Mouse (Mus musculus): Measurements from ENCODE around the gene Zbtb12.

Zbtb12 gene

DNA sequence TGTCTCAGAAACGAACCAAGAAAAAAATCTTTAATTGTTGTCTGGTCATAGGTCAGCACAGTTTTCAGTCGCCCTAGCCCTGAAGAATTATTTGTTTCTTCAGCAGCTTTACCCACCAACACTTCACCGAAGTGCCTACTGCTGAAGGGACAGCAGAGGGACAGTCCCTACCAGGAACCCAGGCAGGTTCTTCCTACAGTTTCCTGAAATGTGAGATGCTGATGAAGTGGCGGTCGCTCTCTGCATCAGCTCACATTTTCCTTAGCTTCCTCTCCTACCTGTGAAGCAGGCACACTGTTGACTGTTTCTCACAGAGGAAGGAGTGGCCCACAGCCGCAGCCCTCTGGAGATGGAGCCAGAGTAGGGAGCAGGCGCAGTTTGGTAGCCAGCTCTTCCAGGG is 13.3 kb upstream of the Zbtb12 start:
- in situ Hi-C loops (cut with MboI; ENCODE audit: low sequenced_read_pairs): no loop called here

DNA sequence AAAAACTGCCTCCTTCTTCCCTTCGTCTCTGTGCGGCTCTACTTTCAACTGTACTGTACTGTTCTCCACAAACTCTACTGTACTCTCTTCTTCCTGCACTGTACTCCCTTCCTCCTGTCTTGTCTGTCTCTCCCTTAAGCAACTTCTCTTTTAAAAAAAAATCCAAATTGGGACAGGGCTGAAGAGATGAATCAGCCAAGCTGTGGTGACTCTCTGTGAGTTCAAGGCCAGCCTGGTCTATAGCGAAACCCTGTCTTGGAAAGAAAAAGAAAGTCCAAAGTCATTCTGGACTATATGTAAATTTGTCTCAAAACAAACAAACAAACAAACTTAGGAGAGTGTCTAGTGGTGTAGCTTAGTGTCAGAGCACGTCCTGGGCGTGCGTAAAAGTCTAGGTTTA is 5.0 kb upstream of the Zbtb12 start:
- in situ Hi-C loops (cut with MboI; ENCODE audit: low sequenced_read_pairs): no loop called here

DNA sequence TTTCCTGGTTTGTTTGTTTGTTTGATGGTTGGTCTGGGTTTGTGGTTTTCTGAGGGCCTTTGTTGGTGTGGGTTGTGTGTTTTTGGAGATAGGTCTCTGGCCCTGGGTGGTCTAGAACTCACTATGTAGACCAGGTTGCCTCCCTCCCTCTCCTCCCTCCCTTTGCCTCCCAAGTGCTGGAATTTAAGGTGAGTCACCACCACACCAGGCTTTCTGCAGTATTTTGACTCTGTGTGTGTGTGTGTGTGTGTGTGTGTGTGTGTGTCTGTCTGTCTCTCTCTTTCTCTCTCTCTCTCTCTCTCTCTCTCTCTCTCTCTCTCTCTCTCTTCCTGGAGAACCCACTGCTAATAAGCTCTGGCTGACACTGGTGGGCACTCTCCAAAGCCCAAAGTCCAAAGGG is 1.9 kb downstream of the Zbtb12 start:
- in situ Hi-C loops (cut with MboI; ENCODE audit: low sequenced_read_pairs): no loop called here

DNA sequence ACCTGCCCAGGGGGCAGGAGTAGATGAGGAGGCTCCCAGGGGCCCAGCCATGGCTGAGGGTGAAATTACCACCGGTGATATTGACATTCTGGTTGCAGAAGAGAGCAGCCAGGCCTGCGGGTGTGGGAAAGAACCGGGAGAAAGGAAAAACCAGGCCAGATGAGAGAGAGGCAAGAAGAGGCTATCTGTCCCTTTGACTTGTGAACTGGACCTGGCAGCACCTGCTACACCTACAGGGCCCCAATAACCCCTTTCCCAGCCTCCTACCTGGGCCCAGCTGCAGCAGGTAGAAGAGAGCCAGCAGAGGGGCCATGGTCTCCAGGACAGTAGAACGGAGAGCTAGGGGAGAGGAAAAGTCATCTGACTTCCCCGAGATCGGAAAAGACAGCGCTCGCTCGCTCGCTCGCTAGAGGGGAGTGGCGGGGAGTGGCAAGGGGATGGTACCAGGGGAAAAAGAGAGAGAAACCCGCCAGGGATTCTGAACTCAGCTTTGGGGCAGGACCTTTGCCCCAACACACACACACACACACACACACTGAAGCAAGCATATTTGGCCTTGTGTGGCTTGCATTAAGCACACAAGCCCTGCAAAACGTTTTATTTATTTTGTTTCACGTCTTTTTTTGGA is 2.5 kb downstream of the Zbtb12 start, which contains the start of gene Gm20547:
Gm20547 (minus strand) TSS at position 360 of the 628 bp plus-strand sequence.
- in situ Hi-C loops (cut with MboI; ENCODE audit: low sequenced_read_pairs): no loop called here

DNA sequence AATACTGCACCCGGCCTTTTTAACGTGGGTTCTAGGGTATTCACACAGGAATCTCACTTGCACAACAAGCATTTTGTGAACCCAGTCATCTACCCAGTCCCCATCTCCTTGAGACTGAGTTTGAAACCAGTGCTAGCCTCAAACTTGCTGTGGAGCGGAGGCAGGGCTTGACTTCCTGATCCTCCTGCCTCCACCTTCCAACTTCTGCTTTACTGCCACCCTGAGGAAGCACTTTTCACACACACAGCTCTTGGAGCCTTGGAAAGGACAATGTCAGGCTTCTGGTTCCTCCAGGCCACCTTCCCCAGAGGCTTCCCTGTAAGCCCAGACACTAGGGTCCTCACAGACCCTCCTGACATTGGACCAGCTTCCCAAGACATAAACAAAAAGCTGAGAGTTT is 4.0 kb downstream of the Zbtb12 start:
- in situ Hi-C loops (cut with MboI; ENCODE audit: low sequenced_read_pairs): no loop called here

DNA sequence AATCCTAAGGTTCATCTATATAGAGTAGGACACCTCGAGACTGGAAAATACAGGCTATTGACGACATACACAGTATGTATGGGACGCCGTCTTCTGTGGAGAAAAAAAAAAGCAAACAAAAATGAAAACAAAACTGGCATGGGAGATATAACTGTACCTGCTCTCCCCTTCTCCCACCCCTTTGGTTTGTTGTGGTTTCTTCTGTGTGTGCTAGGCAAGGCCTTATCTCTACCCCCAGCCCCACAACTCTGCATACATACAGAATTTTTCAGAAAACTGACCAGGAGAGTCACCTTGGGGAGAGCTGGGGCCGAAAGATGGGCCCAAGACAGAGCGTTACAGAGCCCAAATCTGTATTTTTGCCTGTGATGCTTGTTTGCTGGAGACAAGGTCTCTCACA is 5.4 kb downstream of the Zbtb12 start:
- in situ Hi-C loops (cut with MboI; ENCODE audit: low sequenced_read_pairs): no loop called here

DNA sequence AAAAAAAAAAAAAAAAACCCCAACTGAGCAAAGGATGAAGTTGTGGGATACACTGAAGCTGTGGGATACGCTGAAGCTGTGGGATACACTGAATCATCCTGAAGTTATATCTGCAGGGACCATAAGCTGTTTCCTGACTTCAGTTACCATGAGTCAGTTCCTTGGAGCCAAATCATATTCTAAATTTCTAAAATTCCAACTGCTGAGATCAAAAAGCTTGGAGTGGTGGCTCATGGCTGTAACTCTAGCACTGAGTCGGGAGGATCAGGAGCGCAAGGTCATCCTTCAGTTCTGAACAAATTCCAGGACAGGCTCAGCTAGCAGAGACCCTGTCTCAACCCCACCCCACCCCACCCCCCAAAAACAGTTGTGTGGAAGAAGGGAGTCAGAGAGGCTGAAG is 6.3 kb downstream of the Zbtb12 start:
- in situ Hi-C loops (cut with MboI; ENCODE audit: low sequenced_read_pairs): no loop called here

DNA sequence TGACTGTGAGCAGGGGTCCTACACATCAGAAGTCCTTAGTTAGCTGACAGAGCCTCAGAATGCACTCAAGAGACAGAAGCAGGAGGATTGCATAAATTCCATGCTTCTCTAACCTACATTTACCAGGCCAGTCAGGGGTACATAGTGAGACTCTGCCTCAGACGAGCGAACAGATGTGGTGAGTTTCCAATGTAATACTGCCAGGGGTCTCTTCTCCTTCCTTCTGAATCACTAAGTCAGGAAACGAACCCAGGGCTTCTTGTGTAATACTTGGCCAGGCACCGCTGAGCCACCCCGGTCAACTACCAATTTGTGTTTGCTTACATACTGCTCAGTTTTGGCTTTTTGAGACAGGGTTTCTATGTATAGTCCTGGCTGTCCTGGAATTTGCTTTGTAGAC is 8.7 kb downstream of the Zbtb12 start:
- in situ Hi-C loops (cut with MboI; ENCODE audit: low sequenced_read_pairs): no loop called here

DNA sequence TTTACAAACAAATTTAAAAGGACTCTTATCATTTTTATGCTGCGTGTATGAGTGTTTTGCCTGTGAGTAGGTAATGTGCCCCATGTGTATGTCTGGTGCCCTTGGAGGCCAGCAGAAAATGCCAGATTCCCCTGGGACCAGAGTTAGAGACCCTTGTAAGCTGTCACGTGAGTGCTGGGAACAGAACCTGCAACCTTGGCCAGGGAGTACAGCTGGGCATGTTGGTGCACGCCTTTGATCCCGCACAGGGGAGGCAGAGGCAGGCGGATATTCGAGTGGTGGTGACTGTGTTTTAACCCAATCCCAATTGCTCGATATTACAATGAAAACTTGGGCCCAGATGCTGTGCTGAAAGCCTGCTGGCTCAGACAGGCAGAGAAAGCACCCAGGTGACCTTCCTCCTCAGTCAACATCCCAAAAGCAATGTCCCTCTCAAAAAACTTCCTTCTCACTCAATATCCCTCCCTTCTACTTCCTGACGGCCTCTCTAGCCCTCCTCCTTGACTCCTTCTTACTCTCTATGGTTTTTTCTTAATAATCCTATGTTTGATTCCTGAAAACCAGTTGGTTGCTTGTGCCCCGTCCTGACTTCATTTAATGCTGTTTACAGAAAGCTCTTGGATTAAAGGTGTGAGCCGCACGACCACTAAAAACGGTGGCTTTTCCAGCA is 10.9 kb downstream of the Zbtb12 start:
- in situ Hi-C loops (cut with MboI; ENCODE audit: low sequenced_read_pairs): no loop called here

DNA sequence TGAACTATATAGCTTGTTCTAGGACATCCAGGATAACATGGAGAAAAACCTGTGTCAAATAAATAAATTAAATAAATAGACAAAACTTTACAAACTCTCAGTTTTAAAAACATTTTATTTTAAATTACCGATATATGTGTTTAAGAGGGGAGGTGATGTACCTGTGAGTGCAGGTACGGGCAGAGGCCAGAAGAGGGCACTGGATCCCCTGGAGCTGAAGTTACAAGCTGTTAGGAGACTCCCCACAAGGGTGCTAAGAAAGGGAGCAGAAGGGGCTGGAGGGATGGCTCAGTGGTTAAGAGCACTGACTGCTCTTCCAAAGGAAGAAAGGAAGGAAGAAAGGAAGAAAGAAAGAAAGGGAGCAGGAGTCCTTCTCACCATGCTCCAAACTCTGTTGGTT is 12.1 kb downstream of the Zbtb12 start:
- in situ Hi-C loops (cut with MboI; ENCODE audit: low sequenced_read_pairs): no loop called here

DNA sequence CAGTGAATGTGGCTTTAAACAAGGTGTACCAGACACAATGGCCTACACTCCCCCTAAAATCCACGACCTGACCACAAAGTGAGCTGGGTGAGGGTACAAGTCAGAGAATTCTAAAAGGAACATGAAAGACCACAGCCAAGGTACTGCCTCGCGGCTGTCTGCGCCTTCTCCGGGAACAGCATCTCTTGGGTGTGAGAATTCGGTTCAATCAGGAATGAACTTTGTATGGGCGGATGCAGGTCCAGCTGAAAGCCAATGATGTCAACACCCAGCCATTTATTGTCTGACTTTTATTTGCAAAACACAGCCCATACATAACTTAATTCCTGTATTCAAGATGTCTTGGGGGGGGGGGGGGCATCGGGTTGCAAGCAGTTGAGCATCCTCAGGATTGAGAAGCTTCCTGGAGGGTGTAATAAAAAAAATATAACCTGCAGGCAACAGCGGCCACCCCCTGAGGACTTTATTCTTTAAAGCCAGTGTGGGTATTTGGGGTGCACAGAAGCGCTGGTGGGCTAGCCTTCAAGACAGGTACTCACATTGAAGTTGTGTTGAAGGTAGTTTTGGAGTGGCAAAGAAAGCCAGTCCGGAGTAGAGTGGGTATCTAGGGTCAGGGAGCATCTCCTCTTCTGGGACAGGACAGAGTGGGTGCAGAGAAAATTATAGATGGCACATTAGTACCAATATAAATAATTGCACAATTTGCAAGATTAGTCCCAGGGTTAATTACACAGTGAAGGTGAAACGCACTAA is 14.0 kb downstream of the Zbtb12 start:
- in situ Hi-C loops (cut with MboI; ENCODE audit: low sequenced_read_pairs): no loop called here

DNA sequence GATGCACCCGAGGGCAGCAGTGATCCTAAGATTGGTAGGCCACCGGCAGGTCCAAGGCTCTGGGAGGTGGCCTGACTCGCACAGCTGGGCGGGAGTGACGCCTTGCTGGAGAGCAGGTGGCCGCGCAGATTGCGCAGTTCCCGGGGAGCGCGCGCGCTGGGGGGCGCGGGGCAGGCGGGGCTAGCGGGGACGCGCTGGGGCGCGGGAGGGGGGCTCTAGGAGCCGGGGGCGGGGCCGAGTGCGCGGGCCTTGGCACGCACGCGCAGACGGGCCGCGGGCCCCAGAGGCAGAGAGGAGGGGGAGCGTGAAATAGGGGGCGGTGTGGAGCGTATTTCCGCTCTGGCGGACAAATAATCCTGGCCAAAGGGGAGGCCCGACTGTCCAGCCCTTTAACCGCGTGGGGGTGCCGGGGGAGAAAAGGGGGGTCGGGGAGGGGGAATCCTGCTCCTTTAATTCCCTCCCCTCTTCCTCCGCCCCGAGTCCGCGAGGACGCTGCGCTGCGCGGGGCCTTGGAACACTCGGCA is 14.9 kb downstream of the Zbtb12 start:
- in situ Hi-C loops (cut with MboI; ENCODE audit: low sequenced_read_pairs): no loop called here

DNA sequence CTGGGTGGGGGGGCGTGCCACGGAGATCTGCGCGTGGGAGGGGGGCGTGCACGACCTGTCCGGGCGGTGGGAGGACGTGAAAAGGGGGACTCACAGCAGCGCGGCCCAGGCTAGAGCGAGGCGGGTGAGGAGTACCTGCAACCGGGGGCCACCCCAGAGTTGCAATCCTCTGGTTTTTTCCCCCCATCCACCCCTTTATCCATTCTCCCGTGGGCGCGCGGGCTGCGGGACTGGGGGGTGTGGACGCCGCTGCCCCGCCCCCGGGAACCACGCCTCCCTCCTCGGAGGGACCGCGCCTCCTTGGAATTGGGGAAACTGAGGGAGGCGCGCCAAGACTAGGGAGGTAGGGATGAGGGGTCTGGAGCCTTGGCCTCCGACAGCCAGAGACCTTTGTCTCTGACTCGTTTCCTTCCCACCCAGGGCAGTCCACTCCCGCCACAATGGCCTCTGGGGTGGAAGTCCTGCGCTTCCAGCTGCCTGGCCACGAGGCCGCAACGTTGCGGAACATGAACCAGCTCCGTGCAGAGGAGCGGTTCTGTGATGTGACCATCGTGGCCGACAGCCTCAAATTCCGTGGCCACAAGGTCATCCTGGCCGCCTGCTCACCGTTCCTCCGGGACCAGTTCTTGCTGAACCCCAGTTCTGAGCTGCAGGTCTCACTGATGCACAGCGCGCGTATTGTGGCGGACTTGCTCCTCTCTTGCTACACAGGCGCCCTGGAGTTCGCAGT is 15.7 kb downstream of the Zbtb12 start:
- in situ Hi-C loops (cut with MboI; ENCODE audit: low sequenced_read_pairs): no loop called here

DNA sequence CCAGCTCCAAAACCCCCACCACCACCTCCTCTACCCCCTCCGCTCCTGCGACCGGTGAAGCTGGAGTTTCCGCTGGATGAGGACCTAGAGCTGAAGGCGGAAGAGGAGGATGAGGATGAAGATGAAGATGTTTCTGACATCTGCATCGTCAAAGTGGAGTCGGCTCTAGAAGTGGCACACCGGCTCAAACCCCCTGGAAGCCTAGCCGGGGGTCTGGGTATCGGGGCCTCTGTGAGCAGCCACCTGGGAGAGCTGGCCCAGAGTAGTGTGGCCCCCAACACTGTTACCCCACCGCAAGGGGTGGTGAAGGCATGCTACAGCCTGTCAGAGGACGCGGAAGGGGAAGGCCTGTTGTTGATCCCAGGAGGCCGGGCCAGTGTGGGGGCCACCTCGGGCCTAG is 16.4 kb downstream of the Zbtb12 start:
- in situ Hi-C loops (cut with MboI; ENCODE audit: low sequenced_read_pairs): no loop called here

DNA sequence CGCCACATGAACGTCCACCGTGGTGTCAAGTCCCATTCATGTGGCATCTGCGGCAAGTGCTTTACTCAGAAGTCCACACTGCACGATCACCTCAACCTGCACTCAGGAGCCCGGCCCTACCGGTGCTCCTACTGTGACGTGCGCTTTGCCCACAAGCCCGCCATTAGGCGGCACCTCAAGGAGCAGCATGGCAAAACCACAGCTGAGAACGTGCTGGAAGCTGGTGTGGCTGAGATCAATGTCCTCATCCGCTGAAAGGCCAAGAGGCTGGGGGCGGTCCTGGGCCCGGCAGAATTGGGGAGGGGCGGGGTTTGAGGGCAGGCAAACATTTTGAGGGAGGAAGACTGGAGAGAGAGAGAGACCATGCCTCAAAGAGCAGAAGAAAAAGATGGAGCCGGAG is 17.1 kb downstream of the Zbtb12 start:
- in situ Hi-C loops (cut with MboI; ENCODE audit: low sequenced_read_pairs): no loop called here

DNA sequence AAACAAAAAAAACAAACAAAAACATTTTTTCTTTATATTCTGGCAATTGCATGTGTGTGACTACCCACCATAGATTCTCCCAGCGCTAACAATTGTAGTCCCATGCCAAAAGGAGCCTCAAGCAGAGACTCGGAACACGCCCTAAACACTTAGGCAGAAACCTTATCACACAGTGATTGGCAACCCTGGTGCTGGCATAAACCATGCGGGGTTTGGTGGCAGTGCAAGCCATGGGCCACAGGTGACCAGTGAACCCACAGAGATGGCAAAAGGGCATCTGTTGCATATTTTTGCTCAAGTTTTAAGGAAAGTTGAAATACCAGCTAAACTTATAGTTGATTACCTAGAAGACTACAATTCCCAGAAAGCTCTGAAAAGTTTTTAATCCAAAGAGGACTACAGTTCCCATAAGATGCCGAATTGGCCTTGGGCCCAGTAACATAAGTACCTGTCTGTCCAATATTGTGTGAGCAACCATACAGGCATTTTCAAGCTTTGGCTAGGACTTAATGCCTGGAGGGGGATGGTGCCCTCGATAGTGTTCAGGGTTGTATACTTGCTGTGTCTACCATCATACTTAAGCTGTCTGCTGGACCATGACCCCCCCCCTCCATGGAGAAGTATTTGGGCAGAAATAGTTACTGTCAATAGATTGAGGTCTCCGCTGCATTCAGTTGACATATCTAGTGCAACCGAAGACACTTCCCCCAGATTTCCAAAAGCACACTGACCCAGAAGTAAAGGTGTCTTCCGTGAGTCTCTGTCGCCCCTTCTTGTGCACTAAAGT is 18.3 kb downstream of the Zbtb12 start:
- in situ Hi-C loops (cut with MboI; ENCODE audit: low sequenced_read_pairs): no loop called here

DNA sequence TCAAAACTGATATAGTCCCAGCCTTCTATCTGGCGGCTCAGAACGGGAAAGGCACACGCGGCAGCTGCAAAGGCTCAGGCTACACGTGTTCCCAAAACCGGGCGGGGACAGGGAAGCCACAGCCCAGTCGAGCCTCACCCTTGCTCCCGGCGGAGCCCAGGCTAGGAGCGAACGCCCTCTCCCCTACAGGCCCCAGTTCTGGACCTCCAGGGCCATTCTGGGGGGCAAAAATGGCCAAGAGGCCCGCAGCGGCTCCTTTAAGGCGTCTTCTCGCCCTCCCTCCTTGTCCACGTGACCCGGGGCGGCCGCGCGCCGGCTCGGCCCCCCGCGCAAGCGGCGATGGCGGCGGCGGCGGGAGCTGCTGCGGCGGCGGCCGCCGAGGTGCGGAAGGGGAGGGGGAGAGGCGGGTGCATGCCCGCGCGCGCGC is 18.9 kb downstream of the Zbtb12 start, which contains the start of the genes C2 and Ehmt2:
C2 (minus strand) TSS at position 106 of the 427 bp plus-strand sequence.
Ehmt2 (plus strand) TSS at position 310 of the 427 bp plus-strand sequence.
- in situ Hi-C loops (cut with MboI; ENCODE audit: low sequenced_read_pairs): no loop called here

DNA sequence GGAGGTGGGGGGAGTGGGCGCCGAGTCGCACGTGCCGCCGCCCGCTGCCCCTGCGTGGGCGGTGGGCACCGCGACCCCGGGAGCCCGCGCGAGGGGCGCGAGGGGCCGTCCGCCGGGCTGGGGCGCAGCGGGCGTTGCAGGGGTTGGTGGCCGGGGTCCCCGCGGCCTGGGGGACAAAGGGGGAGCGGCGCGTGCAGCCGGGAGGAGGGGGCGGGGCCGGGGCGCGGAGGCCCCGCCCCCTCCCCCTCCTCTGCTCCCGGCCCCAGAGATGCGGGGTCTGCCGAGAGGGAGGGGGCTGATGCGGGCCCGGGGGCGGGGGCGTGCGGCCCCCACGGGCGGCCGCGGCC is 19.4 kb downstream of the Zbtb12 start:
- in situ Hi-C loops (cut with MboI; ENCODE audit: low sequenced_read_pairs): no loop called here

DNA sequence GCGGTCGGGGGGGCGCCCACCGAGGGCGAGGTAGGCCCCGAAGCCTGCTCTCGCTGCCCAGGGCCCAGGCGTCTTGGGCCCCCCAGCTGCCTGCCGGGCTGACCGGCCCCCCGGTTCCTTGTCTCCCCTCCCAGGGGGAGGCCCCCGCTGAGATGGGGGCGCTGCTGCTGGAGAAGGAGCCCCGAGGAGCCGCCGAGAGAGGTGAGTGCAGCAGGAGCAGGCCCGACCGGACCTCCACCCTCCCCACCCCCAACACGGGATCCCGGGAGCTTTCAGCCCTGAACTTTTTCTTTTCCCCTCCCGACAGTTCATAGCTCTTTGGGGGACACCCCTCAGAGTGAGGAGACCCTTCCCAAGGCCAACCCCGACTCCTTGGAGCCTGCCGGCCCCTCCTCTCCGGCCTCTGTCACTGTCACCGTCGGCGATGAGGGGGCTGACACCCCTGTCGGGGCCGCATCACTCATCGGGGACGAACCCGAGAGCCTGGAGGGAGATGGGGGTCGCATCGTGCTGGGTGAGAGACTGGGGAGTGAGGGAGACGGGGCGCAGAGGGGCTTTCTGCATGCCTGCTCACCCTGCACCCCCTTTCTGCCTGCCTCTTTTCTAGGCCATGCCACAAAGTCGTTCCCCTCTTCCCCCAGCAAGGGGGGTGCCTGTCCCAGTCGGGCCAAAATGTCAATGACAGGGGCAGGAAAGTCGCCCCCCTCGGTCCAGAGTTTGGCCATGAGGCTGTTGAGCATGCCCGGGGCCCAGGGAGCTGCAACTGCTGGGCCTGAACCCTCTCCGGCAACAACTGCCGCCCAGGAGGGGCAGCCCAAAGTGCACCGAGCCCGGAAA is 20.0 kb downstream of the Zbtb12 start:
- in situ Hi-C loops (cut with MboI; ENCODE audit: low sequenced_read_pairs): no loop called here

DNA sequence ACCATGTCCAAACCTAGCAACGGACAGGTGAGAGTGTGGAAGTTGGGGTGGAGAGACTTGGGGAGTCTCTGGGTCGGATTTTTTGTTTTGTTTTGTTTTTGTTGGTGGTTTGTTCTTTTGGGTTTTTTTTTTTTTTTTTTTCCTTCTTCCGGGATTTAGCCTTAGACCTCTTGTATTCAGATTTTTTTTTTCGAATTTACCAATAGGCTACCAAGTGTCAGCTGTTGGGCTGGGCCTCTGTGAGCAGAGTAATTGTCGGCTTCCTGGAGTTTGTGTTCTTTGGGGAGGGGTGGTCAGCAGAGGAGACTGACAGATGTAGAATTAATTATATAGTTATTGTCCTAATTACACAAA is 20.6 kb downstream of the Zbtb12 start:
- in situ Hi-C loops (cut with MboI; ENCODE audit: low sequenced_read_pairs): no loop called here
